Mouse (Mus musculus): Measurements from ENCODE around the gene Isyna1.

Gene Isyna1

DNA sequence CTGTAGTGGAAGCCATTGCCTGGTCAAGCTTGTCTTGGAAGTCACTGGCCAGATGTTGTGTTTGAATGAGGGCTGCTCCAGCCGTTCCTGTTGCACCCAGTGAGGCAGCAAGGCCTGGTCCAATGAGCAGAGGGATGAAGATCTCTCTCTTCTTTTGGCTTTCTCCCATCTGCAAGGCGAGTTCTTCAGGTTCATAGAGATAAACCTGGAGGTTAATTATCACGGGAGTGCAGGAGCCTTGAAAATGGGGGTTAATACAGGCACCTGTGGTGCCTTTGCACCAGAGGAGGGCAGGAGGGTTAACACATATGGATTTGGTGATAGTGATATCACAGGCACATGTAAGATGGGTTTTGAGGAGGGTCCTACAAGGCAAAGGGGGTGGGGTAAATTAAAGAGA is 28.0 kb downstream of the Isyna1 start:
- DNase-seq (ENCODE audit: low read depth, low spot score) = no peak

DNA sequence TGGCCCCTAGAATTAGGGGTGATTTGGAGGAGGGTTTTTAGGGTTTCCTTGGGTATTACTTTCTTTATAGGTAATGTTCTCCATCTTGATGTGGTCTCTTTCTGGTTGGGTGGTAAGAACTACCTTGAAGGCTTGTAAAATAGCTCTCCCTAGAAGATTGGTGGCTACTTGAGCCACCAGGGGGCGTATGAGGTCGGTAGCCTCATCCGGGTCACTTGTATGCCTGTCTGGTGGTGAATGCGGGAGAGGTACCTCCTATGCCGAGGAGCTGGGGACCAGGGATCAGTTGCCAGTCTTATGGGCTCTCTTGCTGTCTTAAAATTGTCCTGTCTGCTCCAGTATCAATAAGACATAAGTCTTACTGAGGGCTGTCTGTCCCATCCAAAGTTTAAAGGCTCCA is 30.9 kb downstream of the Isyna1 start:
- DNase-seq (ENCODE audit: low read depth, low spot score) = no peak

- no peak for DNase-seq (ENCODE audit: low read depth, low spot score)
These were observed 32.9 kb downstream of the Isyna1 start for GRCm38 (mm10) chr8:70627041-70627440.

- DNase-seq (ENCODE audit: low read depth, low spot score) = no peak
These were observed 34.9 kb downstream of the Isyna1 start for GRCm38 (mm10) chr8:70628986-70629490.

DNA sequence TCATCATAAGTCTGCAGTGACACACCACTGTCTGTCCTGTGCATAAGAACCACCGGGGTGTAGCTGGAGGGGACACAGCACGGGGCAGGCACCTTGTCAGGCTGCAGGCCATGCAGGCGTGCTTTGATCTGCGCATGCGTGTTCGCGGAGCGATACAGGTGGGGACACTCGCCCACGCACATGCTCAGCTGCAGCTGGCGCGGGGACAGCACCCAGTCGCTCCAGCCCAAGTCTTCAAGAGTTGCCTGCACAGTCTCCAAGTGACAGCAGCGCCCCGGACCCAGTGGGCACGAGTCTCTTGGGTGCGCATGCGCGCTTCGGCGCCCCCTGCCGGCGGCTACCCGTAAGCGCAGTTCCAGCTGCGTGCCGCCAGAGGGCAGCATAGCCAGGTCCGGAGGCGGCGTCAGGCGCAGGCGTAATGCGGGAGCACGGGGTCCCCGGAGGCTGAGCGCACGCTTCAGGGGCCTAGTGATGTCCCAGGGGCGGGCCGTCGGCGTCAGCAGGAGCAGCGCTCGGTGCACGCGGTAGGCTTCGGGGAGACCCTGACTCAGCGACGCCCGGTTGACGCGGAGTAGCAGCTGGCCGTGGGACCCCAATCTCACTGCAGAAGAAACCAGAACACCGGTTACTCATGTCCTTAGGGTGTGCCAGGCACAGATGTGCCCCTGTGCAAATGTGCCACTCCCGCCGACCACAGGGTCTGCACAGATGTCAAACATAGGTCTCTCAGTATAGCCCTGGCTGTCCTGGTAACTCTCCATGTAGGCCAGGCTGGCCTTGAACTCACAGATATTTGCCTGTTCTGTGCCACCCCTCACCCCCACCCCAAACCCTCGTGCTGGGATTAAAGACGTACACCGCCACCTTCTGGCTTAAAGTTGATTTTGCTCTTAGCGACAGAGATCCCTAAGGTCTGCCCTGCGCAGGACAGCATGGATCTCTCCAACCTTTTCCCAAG is 35.7 kb downstream of the Isyna1 start:
- peak; percentile 73 for DNase-seq (ENCODE audit: low read depth, low spot score)

GRCm38 (mm10) chr8:70630532-70631381 is 36.6 kb downstream of the Isyna1 start:
- DNase-seq (ENCODE audit: low read depth, low spot score) = no peak

GRCm38 (mm10) chr8:70631436-70631835 is 37.3 kb downstream of the Isyna1 start:
- no peak for DNase-seq (ENCODE audit: low read depth, low spot score)

GRCm38 (mm10) chr8:70632346-70632892 is 38.2 kb downstream of the Isyna1 start, which contains the start of gene Gdf15:
Gdf15 (minus strand) TSS chr8:70632456.
- DNase-seq (ENCODE audit: low read depth, low spot score) = no peak

GRCm38 (mm10) chr8:70634066-70634465 is 39.9 kb downstream of the Isyna1 start:
- no peak for DNase-seq (ENCODE audit: low read depth, low spot score)

DNA sequence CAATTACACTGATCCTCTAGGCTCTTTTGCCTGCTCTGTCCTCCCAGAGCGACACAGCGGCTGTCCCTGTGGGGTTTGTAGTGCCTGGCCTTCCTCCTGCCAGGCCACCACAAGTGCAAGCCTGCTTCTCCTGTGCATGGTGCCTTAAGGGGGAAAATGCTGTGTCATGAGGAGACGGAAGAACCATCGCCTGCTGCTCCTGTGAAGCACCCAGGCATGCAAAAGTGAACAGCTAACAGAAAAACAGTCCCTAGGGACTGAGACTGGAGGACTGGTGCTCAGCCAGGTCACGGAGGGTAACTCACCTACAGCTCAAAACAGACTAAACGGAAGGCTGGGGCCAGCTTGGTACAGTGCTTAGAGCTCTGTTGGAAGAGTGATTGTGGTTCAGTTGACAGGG is 41.4 kb downstream of the Isyna1 start:
- DNase-seq (ENCODE audit: low read depth, low spot score) = no peak

DNA sequence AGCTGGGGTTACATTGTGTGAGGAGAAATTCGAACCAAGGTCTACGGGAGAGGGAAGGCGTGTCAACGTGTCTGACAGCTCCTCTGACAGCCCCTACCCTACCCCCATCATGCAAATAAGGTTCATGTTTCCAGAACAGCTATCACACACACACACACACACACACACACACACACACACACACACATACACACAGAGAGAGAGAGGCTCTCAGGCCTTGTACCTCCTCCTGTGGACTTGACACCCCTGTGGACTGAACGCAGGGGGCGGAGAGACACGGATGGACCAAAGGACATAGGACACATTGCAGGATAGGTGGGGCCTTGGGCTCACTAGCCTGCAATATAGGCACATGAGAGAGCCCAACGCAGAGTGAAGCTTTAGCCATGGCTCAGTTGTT is 42.7 kb downstream of the Isyna1 start:
- DNase-seq (ENCODE audit: low read depth, low spot score) = no peak

DNA sequence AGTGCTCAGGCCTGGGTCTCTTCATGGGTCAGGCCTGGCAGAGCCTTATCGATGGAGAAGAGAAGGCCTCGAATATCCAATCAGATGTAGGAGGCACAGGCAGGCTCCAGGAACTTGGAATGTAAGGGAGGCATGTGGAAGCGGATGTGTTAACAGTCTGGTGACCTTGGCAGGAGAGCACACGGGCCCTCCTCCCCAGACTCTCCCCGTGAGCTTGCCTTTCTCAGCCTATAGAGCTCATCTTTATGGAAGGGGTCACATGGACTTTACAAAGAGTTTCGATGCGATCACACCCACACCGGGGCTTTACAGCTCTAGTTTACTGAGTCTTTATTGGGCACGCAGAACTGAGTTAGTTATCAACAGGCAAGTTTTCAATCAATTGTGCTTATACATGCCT is 44.6 kb downstream of the Isyna1 start:
- no peak for DNase-seq (ENCODE audit: low read depth, low spot score)

DNA sequence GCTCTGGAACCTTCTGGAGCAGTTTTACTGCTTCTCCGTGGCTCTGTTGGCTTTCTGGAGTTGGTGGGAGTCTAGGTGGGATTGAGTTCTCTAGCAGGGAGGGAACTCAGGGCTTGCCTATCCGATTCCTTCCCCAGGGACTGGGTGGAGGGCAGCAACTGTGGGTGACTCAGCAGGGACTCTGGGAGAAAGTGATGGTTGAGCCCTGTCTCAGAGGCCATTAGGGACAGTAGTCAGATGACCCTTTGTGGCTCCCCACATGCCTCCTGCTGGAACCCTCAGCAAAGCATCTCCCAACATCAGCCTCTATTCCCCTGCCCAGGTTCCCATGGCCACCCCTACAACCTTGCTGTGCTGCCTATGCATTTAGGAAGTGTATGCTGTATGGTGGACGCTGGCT is 48.8 kb downstream of the Isyna1 start:
- DNase-seq (ENCODE audit: low read depth, low spot score) = no peak

GRCm38 (mm10) chr8:70644065-70644464 is 49.9 kb downstream of the Isyna1 start:
- no peak for DNase-seq (ENCODE audit: low read depth, low spot score)

DNA sequence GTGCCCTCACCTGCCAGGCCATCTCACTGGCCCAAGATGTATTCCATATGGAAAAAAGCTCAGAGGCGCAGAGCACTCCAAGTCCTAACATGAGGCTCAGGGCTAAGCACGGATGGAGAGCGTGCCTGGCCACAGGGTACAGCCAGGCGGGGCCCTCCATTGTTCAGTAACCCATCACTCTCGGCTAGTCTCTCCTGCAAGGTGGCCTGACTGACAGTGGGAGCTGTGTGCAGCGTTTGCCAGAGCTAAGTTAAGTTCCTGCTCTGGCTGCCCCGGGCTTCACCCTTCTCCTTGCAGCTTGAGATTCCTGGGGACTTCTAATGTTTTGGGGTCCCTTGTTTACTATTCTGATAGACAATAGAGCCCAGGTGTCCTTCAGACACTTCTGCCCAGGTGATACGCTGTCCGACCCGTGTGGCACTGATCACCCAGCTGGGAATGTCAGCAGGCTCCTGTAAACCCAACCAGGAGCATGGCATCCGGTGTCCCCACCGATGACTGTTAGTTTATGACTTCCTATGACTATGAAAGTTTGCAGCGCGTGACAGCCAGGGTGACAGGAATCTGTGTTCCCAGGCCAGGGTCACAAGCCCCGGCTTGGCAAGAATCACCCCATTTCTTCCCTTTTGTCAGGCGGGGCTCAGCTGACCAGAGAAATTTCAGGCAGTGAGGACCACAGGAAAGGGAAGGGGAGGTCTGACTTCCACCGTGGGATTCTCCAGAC is 51.5 kb downstream of the Isyna1 start:
- DNase-seq (ENCODE audit: low read depth, low spot score) = no peak

- DNase-seq (ENCODE audit: low read depth, low spot score) = no peak
These were observed 52.2 kb downstream of the Isyna1 start for GRCm38 (mm10) chr8:70646369-70646768.

GRCm38 (mm10) chr8:70646775-70647174 is 52.6 kb downstream of the Isyna1 start:
- DNase-seq (ENCODE audit: low read depth, low spot score) = no peak
